Mouse (Mus musculus) c-Kit-positive CD71-positive TER-119-negative erythroid progenitor cells, embryonic 14.5 days (primary cell): ENCODE data around the gene Nkain2.
"Not testable (repeated sequence)": the region's sequence is repeated elsewhere in the genome, so short reads cannot be mapped to it uniquely, and the experiment has no call there.

Source experiments
- DNase-seq: peaks from one replicate; pipeline ENCODE4 v3.0.0-alpha.2; 2013; ENCODE audit warnings: low read depth

The Nkain2 gene

GRCm38 (mm10) chr10:32889652-32890506 lies at the start of gene Nkain2:
Gene Nkain2, minus strand, starts transcription at chr10:32890462.
- no peak for DNase-seq

GRCm38 (mm10) chr10:32939853-32940252 lies 49.6 kb upstream of the Nkain2 start:
- DNase-seq, result no peak

- DNase-seq, result no peak
These were observed 4.8 kb upstream of the Nkain2 start for GRCm38 (mm10) chr10:32895093-32895492.

GRCm38 (mm10) chr10:32890507-32891131 lies 357 bp upstream of the Nkain2 start:
- no peak for DNase-seq

GRCm38 (mm10) chr10:32881977-32882376 lies 8.3 kb downstream of the Nkain2 start:
- DNase-seq, result no peak

- DNase-seq, result no peak
These were observed 19.4 kb downstream of the Nkain2 start for GRCm38 (mm10) chr10:32870691-32871406.

- no peak for DNase-seq
These were observed 20.7 kb downstream of the Nkain2 start for GRCm38 (mm10) chr10:32869541-32869940.

- no peak for DNase-seq
These were observed 74.9 kb downstream of the Nkain2 start for GRCm38 (mm10) chr10:32815210-32815883.

- DNase-seq, result no peak
These were observed 94.0 kb downstream of the Nkain2 start for GRCm38 (mm10) chr10:32796215-32796614.

- no peak for DNase-seq
These were observed 99.7 kb downstream of the Nkain2 start for GRCm38 (mm10) chr10:32790541-32790940.

- no peak for DNase-seq
These were observed 107.4 kb downstream of the Nkain2 start for GRCm38 (mm10) chr10:32782732-32783359.

GRCm38 (mm10) chr10:32738989-32739388 lies 151.3 kb downstream of the Nkain2 start:
- DNase-seq, result no peak

GRCm38 (mm10) chr10:32706579-32706978 lies 183.7 kb downstream of the Nkain2 start:
- not testable (repeated sequence) for DNase-seq

- no peak for DNase-seq
These were observed 193.6 kb downstream of the Nkain2 start for GRCm38 (mm10) chr10:32696661-32697060.

GRCm38 (mm10) chr10:32684548-32684947 lies 205.7 kb downstream of the Nkain2 start:
- no peak for DNase-seq

- no peak for DNase-seq
These were observed 250.0 kb downstream of the Nkain2 start for GRCm38 (mm10) chr10:32640256-32640655.

GRCm38 (mm10) chr10:32639173-32639572 lies 251.1 kb downstream of the Nkain2 start:
- no peak for DNase-seq

GRCm38 (mm10) chr10:32631043-32631442 lies 259.2 kb downstream of the Nkain2 start:
- no peak for DNase-seq

- no peak for DNase-seq
These were observed 285.8 kb downstream of the Nkain2 start for GRCm38 (mm10) chr10:32604448-32604847.

- no peak for DNase-seq
These were observed 287.5 kb downstream of the Nkain2 start for GRCm38 (mm10) chr10:32602798-32603197.

GRCm38 (mm10) chr10:32594998-32595397 lies 295.3 kb downstream of the Nkain2 start:
- no peak for DNase-seq

GRCm38 (mm10) chr10:32577276-32577580 lies 313.0 kb downstream of the Nkain2 start:
- no peak for DNase-seq
